Mouse (Mus musculus) heart, embryonic 15.5 days (tissue): Measurements from ENCODE around the gene Zfp768. TPM values are rescaled to one million over a fixed set of nuclear protein-coding genes. Genes with fewer than 3 reads are reported as not detected.
"Not testable (repeated sequence)": the region's sequence is repeated elsewhere in the genome, so short reads cannot be mapped to it uniquely, and the experiment has no call there.

Source experiments
- ATAC-seq: fragments of 200-750 bp; cut with Nextera tagmentation; replicated peaks from 2 replicates; pipeline ENCODE4 v1.8.0; 2017; ENCODE audit warnings: low read depth, moderate TSS enrichment; ENCODE audit not compliant: insufficient number of reproducible peaks, insufficient read depth, low FRiP score
- H3K27ac ChIP-seq: fragments of 300-500 bp; sonication (generic); 2 replicates; pipeline ENCODE4 v1.5.1; 2015; ENCODE audit warnings: mild to moderate bottlenecking, inconsistent platforms
- H3K27me3 ChIP-seq: fragments of 300-500 bp; sonication (generic); 2 replicates; pipeline ENCODE4 v1.6.1; 2015; ENCODE audit warnings: inconsistent platforms
- H3K36me3 ChIP-seq: fragments of 300-500 bp; sonication (generic); 2 replicates; pipeline ENCODE4 v1.6.1; 2015; ENCODE audit warnings: mild to moderate bottlenecking, inconsistent platforms
- H3K4me1 ChIP-seq: fragments of 300-500 bp; sonication (generic); replicated peaks from 2 replicates; pipeline ENCODE4 v1.6.1; 2015; ENCODE audit warnings: inconsistent platforms
- H3K4me2 ChIP-seq: fragments of 300-500 bp; sonication (generic); 2 replicates; pipeline ENCODE4 v1.6.1; 2015; ENCODE audit warnings: inconsistent platforms, mild to moderate bottlenecking, moderate library complexity
- H3K4me3 ChIP-seq: fragments of 300-500 bp; sonication (generic); 2 replicates; pipeline ENCODE4 v1.5.1; 2015; ENCODE audit warnings: mild to moderate bottlenecking, inconsistent platforms
- H3K9ac ChIP-seq: fragments of 300-500 bp; sonication (generic); 2 replicates; pipeline ENCODE4 v1.6.1; 2015; ENCODE audit warnings: mild to moderate bottlenecking, inconsistent platforms
- H3K9me3 ChIP-seq: fragments of 300-500 bp; sonication (generic); replicated peaks from 2 replicates; pipeline ENCODE4 v1.6.1; 2016; ENCODE audit warnings: inconsistent platforms
- WGBS: fragments of 180-500 bp; shearing (Covaris S2); methylation state at CpG from one replicate; pipeline ENCODE4 v1.1.7; 2015; ENCODE audit warnings: mixed read lengths; 5-methylcytosine and 5-hydroxymethylcytosine counted together
- polyA plus RNA-seq: library from polyadenylated mRNA; unstranded; fragments of >200 nt; fragmentation: Nextera tagmentation; extraction: Ambion mirVana; gene quantifications from 2 replicates; pipeline ENCODE4 v1.2.1, GENCODE M21; 2015

Gene Zfp768
- polyA plus RNA-seq, 1 experiment from 2014 or later: 17.1 TPM

- no peaks in the 10 kb centered on the region for H3K9me3 ChIP-seq
- H3K27me3 ChIP-seq: peaks cover 15% of the 10 kb centered on the region; the same call in 1 of the 2 replicates
- ATAC-seq: no peak
- WGBS: 51% methylated on average over 3 of the region's 3 CpGs
- H3K36me3 ChIP-seq: no peaks in the 10 kb centered on the region
- H3K4me1 ChIP-seq: no peaks in the 10 kb centered on the region
- H3K4me3 ChIP-seq: no peak overlapping the region
- no peak overlapping the region for H3K4me2 ChIP-seq
- no peak overlapping the region for H3K9ac ChIP-seq
- H3K27ac ChIP-seq: no peak overlapping the region
Measured at GRCm38 (mm10) chr7:127355796-127356195, 10.4 kb upstream of the Zfp768 start.

- ATAC-seq: no peak
- H3K27me3 ChIP-seq: 0 out of 2 replicates have a peak, but pooled peaks cover 1% of the 10 kb centered on the region
- 74% methylated on average over 5 of the region's 5 CpGs for WGBS
- no peak overlapping the region for H3K27ac ChIP-seq
- H3K9me3 ChIP-seq: no peaks in the 10 kb centered on the region
- no peak overlapping the region for H3K4me3 ChIP-seq
- peaks cover 7% of the 10 kb centered on the region for H3K4me1 ChIP-seq
- no peak overlapping the region for H3K9ac ChIP-seq
- H3K36me3 ChIP-seq: no peaks in the 10 kb centered on the region
- H3K4me2 ChIP-seq: no peak overlapping the region
Measured at GRCm38 (mm10) chr7:127351230-127352004, 6.0 kb upstream of the Zfp768 start.

DNA sequence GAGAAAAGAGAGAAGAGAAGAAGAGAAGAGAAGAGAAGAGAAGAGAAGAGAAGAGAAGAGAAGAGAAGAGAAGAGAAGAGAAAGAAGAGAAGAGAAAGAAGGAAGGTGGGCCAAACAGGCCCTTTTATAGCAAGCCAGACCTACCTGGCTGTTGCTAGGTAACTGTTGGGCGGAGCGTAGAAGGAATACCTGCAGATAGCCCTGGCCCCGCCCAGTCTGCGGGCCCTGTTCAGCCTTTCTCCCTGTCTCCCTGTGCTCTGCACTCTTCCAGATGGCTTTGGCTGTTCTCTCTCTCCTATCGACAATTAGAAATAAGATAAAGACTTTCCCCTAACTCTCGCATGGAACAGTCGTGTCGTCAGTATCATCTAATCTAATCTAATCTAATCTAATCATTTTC, 1.3 kb upstream of the Zfp768 start:
- no peak for ATAC-seq
- peak overlapping the region; percentile 81 for H3K4me3 ChIP-seq
- peak overlapping the region; percentile 95 for H3K9ac ChIP-seq
- no peaks in the 10 kb centered on the region for H3K9me3 ChIP-seq
- H3K4me2 ChIP-seq: peak overlapping the region; percentile 83
- peaks cover 31% of the 10 kb centered on the region for H3K4me1 ChIP-seq
- H3K27me3 ChIP-seq: no peaks in the 10 kb centered on the region
- peak overlapping the region; percentile 99 for H3K27ac ChIP-seq
- peaks cover 11% of the 10 kb centered on the region for H3K36me3 ChIP-seq
- WGBS: 12% methylated on average over 8 of the region's 8 CpGs

DNA sequence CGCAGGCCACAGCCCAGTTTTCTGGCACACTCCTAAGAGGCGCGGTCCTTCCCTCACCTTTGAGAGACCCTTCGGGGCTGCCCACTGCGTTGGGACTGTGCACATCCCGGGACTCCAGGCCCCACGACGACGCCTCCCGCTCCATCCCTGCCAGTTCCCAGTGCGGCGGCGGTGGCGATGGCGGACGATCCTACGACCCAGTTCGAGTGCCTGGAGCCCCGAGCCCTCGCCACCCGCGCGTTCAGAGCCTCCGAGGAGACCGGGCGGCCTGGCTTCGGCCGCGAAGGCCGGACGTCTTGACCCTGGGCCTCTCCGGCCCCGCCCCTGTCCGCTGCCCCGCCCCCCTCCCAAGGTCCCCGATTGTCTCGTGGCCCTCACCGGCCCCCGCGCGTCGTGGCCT, 297 bp downstream of the Zfp768 start:
- H3K4me2 ChIP-seq: peak overlapping the region; percentile 83
- peaks cover 11% of the 10 kb centered on the region for H3K36me3 ChIP-seq
- H3K9ac ChIP-seq: peak overlapping the region; percentile 95
- H3K9me3 ChIP-seq: no peaks in the 10 kb centered on the region
- H3K27ac ChIP-seq: peak overlapping the region; percentile 99
- H3K4me1 ChIP-seq: peaks cover 31% of the 10 kb centered on the region
- ATAC-seq: peak; percentile 37
- WGBS: under 1% methylated on average over 42 of the region's 42 CpGs
- H3K27me3 ChIP-seq: no peaks in the 10 kb centered on the region
- peak overlapping the region; percentile 81 for H3K4me3 ChIP-seq

DNA sequence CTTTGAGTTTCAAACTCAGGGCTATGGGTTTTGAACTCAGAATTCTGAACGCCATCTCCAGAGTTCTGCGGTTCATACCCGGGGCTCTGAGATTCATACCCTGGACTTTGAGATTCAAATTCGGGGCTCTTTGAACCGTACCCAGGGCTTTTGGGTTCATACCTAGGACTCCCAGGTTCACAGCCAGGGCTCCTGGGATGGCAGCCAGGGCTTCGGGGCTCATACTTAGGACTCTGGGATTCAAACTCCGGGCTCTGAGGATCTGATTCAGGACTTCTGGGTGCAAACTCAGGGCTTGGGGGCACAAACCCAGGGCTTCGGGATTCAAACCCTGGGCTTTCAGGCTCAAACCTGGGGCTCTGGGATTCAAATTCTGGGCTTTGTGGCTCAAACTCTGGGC, 1.0 kb downstream of the Zfp768 start:
- peak overlapping the region; percentile 81 for H3K4me3 ChIP-seq
- peak overlapping the region; percentile 83 for H3K4me2 ChIP-seq
- H3K4me1 ChIP-seq: peaks cover 31% of the 10 kb centered on the region
- no peak for ATAC-seq
- no peaks in the 10 kb centered on the region for H3K27me3 ChIP-seq
- WGBS: 90% methylated on average over 8 of the region's 8 CpGs
- H3K27ac ChIP-seq: peak overlapping the region; percentile 99; the same call in 1 of the 2 replicates
- H3K9ac ChIP-seq: peak overlapping the region; percentile 95
- H3K9me3 ChIP-seq: no peaks in the 10 kb centered on the region
- H3K36me3 ChIP-seq: peaks cover 11% of the 10 kb centered on the region

DNA sequence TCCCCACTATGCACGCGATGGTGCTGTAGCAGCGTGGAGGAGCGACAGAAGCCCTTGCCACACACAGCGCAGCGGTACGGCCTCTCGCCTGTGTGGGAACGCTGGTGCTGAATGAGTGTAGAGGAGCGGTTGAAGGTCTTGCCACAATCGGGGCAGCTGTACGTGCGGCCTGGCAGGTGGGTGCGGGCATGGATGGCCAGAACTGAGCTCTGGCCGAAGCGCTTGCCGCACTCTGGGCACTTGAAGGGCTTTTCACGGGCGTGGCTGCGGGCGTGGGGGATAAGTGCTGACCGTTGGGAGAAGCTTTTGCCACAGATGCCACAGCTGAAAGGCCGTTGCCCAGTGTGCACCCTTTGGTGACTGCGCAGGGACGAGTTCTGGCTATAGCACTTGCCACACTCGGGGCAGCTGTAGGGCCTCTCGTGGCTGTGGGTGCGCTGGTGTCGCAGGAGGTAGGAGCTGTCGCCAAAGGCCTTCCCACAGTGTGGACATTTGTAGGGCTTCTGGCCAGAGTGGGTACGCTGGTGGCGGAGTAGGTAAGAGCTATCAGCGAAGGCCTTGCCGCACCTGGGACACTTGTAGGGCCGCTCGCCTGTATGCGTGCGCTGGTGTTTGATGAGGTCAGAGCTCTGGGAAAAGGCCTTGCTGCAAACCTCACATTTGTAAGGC, 1.9 kb downstream of the Zfp768 start:
- Histone ChIP-seq H3K4me3 (peak overlapping the region; percentile 81; the same call in 1 of the 2 replicates), H3K9ac (no peak overlapping the region), H3K27me3 (no peaks in the 10 kb centered on the region), H3K4me2 (no peak overlapping the region), H3K9me3 (no peaks in the 10 kb centered on the region), H3K36me3 (peaks cover 11% of the 10 kb centered on the region), H3K27ac (peak overlapping the region; percentile 13; the same call in 1 of the 2 replicates), H3K4me1 (peaks cover 31% of the 10 kb centered on the region)
- ATAC-seq: no peak
- 90% methylated on average over 38 of the region's 38 CpGs for WGBS

GRCm38 (mm10) chr7:127342888-127343287, 2.5 kb downstream of the Zfp768 start:
- H3K4me2 ChIP-seq: no peak overlapping the region
- 85% methylated on average over 7 of the region's 7 CpGs for WGBS
- ATAC-seq: no peak
- H3K27me3 ChIP-seq: no peaks in the 10 kb centered on the region
- no peak overlapping the region; the same call in 1 of the 2 replicates for H3K9ac ChIP-seq
- H3K9me3 ChIP-seq: no peaks in the 10 kb centered on the region
- peaks cover 31% of the 10 kb centered on the region for H3K4me1 ChIP-seq
- no peak overlapping the region for H3K4me3 ChIP-seq
- peaks cover 11% of the 10 kb centered on the region for H3K36me3 ChIP-seq
- peak overlapping the region; percentile 36 for H3K27ac ChIP-seq

- Histone ChIP-seq H3K4me1 (peaks cover 31% of the 10 kb centered on the region), H3K27me3 (no peaks in the 10 kb centered on the region), H3K4me3 (no peak overlapping the region), H3K27ac (peak overlapping the region; percentile 36), H3K4me2 (no peak overlapping the region), H3K9ac (no peak overlapping the region; the same call in 1 of the 2 replicates), H3K36me3 (peaks cover 11% of the 10 kb centered on the region), H3K9me3 (no peaks in the 10 kb centered on the region)
- no peak for ATAC-seq
- 51% methylated on average over 4 of the region's 4 CpGs for WGBS
Measured at GRCm38 (mm10) chr7:127342332-127342731, 3.1 kb downstream of the Zfp768 start.

DNA sequence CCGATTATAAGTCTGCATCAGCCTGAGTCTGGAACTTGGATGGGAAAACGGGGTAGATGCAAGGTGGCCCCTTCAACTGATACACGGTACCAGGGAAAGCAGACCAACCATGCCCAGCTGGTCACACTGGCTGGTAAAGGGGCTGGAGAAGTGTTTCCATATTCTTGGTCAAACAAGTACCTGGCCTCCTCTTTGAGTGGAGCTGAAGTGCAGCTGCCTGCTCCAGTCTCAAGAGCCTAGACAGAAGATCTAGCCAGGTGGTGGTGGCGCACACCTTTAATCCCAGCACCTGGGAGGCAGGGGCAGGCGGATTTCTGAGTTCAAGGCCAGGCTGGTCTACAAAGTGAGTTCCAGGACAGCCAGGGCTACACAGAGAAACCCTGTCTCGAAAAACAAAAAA, 3.5 kb downstream of the Zfp768 start:
- H3K27me3 ChIP-seq, H3K9me3 ChIP-seq, H3K4me3 ChIP-seq, ATAC-seq, H3K4me2 ChIP-seq, H3K27ac ChIP-seq, H3K9ac ChIP-seq: not testable (repeated sequence)
- Histone ChIP-seq H3K4me1 (peaks cover 28% of the 10 kb centered on the region), H3K36me3 (peaks cover 11% of the 10 kb centered on the region)
- 89% methylated on average over 6 of the region's 6 CpGs for WGBS

DNA sequence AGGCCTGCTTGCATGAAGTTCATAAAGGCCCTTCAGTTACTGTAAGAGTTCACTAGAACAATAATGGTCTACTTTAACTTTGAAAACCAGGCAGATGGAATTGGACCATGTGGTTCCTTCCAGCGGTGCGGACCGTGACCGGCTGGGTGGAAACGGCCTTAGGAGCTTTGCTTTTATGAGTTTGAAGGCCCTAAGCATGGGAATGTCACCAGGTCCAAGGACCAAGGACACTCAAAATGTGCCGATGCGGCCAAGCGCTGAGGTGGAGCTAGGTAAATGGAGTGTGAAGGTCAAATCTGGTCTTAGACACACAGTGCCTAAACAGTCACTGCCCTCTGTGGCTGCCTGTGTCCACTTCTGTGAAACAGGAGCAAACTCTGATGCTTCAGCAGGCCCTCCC, 4.0 kb downstream of the Zfp768 start:
- Histone ChIP-seq H3K4me1 (peaks cover 24% of the 10 kb centered on the region), H3K36me3 (peaks cover 11% of the 10 kb centered on the region), H3K9ac (no peak overlapping the region), H3K4me3 (no peak overlapping the region), H3K9me3 (no peaks in the 10 kb centered on the region), H3K4me2 (no peak overlapping the region), H3K27me3 (no peaks in the 10 kb centered on the region), H3K27ac (no peak overlapping the region)
- WGBS: 93% methylated on average over 8 of the region's 8 CpGs
- no peak for ATAC-seq

- Histone ChIP-seq H3K9me3 (no peaks in the 10 kb centered on the region), H3K36me3 (no peaks in the 10 kb centered on the region), H3K27ac (no peak overlapping the region), H3K27me3 (no peaks in the 10 kb centered on the region), H3K9ac (no peak overlapping the region), H3K4me1 (peaks cover 4% of the 10 kb centered on the region), H3K4me2 (no peak overlapping the region), H3K4me3 (no peak overlapping the region)
- WGBS: 45% methylated on average over 4 of the region's 4 CpGs
- ATAC-seq: no peak
Measured at GRCm38 (mm10) chr7:127337636-127338035, 7.8 kb downstream of the Zfp768 start.
